In genomic region chr5:136215958-136216357, GRCm38 (mm10) we compare ENCODE assay signal across 14 mouse cellular contexts. TPM values are rescaled to one million over a fixed set of nuclear protein-coding genes. Genes with fewer than 3 reads are reported as not detected.
DNase-seq lines count a peak whose midpoint lies in the region; ATAC-seq and TF ChIP-seq lines count a peak whose summit lies in the region.
"Had no signal": no experiment of that assay in that cellular context is flagged by ENCODE, and none has a peak within 500 bp of the region (broad histone marks: within the 10 kb centered on the region; RNA-seq: fewer than 3 reads in every experiment).

No protein-coding gene starts in this region.

- TF ChIP-seq CTCF in midbrain, postnatal 0 days (IDR thresholded peaks at IDR 0.05) = no peak
- TF ChIP-seq CTCF in lung, embryonic 14.5 days (IDR thresholded peaks at IDR 0.05; ENCODE audit: low read depth) = no peak

- H3K4me2 ChIP-seq in forebrain, embryonic 14.5 days (ENCODE audit: low read length) = no peak overlapping the region
- H3K4me2 ChIP-seq in forebrain, embryonic 13.5 days = no peak overlapping the region
- no peak overlapping the region for H3K4me2 ChIP-seq in midbrain, embryonic 11.5 days
- H3K4me2 ChIP-seq in midbrain, postnatal 0 days (ENCODE audit: low read depth, low read length, poor library complexity, severe bottlenecking) = no peak overlapping the region
- no peak overlapping the region for H3K4me2 ChIP-seq in lung, embryonic 14.5 days
- H3K4me2 ChIP-seq: embryonic facial prominence, embryonic 12.5 days; kidney, embryonic 15.5 days had no signal

- DNase-seq in forebrain, embryonic 14.5 days (ENCODE audit: low spot score) = peak; percentile 27
- DNase-seq in midbrain, embryonic 11.5 days (ENCODE audit: low spot score, missing footprints) = peak; percentile 59
- no peak for DNase-seq in midbrain, postnatal 0 days (ENCODE audit: low spot score)
- peak; percentile 89 for DNase-seq in 416B (ENCODE audit: low read depth)
- DNase-seq in lung, embryonic 14.5 days = peak; percentile 18
- no peak for DNase-seq in frontal cortex, postnatal 25 days (ENCODE audit: low spot score in 2 of 2)
- no peak for DNase-seq in urinary bladder, adult 18-20 months (ENCODE audit: low spot score in 2 of 2)
- DNase-seq: cerebellum, postnatal 36 days; heart, adult 18-20 months had no signal

- H3K9ac ChIP-seq in forebrain, embryonic 14.5 days (ENCODE audit: low read length) = no peak overlapping the region
- no peak overlapping the region for H3K9ac ChIP-seq in forebrain, embryonic 13.5 days
- no peak overlapping the region for H3K9ac ChIP-seq in midbrain, embryonic 11.5 days (ENCODE audit: low read length)
- no peak overlapping the region for H3K9ac ChIP-seq in midbrain, postnatal 0 days (replicated peaks; ENCODE audit: low read length, poor library complexity, severe bottlenecking)
- H3K9ac ChIP-seq in lung, embryonic 14.5 days = no peak overlapping the region
- H3K9ac ChIP-seq: embryonic facial prominence, embryonic 12.5 days; kidney, embryonic 15.5 days had no signal

- WGBS in forebrain, embryonic 14.5 days = 48% methylated on average over 5 of the region's 5 CpGs
- WGBS in forebrain, embryonic 13.5 days = 53% methylated on average over 5 of the region's 5 CpGs
- 88% methylated on average over 5 of the region's 5 CpGs for WGBS in midbrain, embryonic 11.5 days
- 69% methylated on average over 5 of the region's 5 CpGs for WGBS in midbrain, postnatal 0 days
- 63% methylated on average over 5 of the region's 5 CpGs for WGBS in lung, embryonic 14.5 days

- H3K36me3 ChIP-seq in forebrain, embryonic 14.5 days (ENCODE audit: control insufficient read depth, insufficient read depth, low read length) = peaks cover 27% of the 10 kb centered on the region
- peaks cover 31% of the 10 kb centered on the region for H3K36me3 ChIP-seq in forebrain, embryonic 13.5 days (ENCODE audit: poor library complexity, severe bottlenecking)
- H3K36me3 ChIP-seq in midbrain, embryonic 11.5 days (ENCODE audit: control insufficient read depth, insufficient read depth, low read length) = no peaks in the 10 kb centered on the region
- H3K36me3 ChIP-seq in midbrain, postnatal 0 days (ENCODE audit: insufficient read depth, low read length) = peaks cover 14% of the 10 kb centered on the region; the same call in 1 of the 2 replicates
- 0 out of 2 replicates have a peak, but pooled peaks cover 5% of the 10 kb centered on the region for H3K36me3 ChIP-seq in lung, embryonic 14.5 days (ENCODE audit: insufficient read depth)

- no peaks in the 10 kb centered on the region for H3K4me1 ChIP-seq in forebrain, embryonic 14.5 days (ENCODE audit: control insufficient read depth, insufficient read depth, low read length)
- H3K4me1 ChIP-seq in forebrain, embryonic 13.5 days = no peaks in the 10 kb centered on the region
- no peaks in the 10 kb centered on the region for H3K4me1 ChIP-seq in midbrain, embryonic 11.5 days (ENCODE audit: control insufficient read depth, insufficient read depth, low read length)
- H3K4me1 ChIP-seq in midbrain, postnatal 0 days (ENCODE audit: insufficient read depth, low read length) = no peaks in the 10 kb centered on the region
- H3K4me1 ChIP-seq in lung, embryonic 14.5 days (ENCODE audit: insufficient read depth) = no peaks in the 10 kb centered on the region
- H3K4me1 ChIP-seq: embryonic facial prominence, embryonic 12.5 days; forebrain, embryonic 10.5 days had no signal

- no peak overlapping the region for H3K4me3 ChIP-seq in forebrain, embryonic 14.5 days (ENCODE audit: low read depth, low read length)
- H3K4me3 ChIP-seq in forebrain, embryonic 13.5 days = no peak overlapping the region
- no peak overlapping the region for H3K4me3 ChIP-seq in midbrain, embryonic 11.5 days (ENCODE audit: low read depth, low read length)
- H3K4me3 ChIP-seq in midbrain, postnatal 0 days (ENCODE audit: low read depth, low read length) = no peak overlapping the region
- H3K4me3 ChIP-seq in lung, embryonic 14.5 days (ENCODE audit: low read depth, low read length) = no peak overlapping the region
- H3K4me3 ChIP-seq: embryonic facial prominence, embryonic 12.5 days; forebrain, embryonic 10.5 days; kidney, embryonic 15.5 days had no signal

- H3K27ac ChIP-seq in forebrain, embryonic 14.5 days (ENCODE audit: low read depth, low read length) = no peak overlapping the region
- no peak overlapping the region for H3K27ac ChIP-seq in forebrain, embryonic 13.5 days
- H3K27ac ChIP-seq in midbrain, embryonic 11.5 days (ENCODE audit: low read depth, low read length) = no peak overlapping the region
- no peak overlapping the region for H3K27ac ChIP-seq in midbrain, postnatal 0 days (ENCODE audit: low read depth, low read length)
- H3K27ac ChIP-seq in lung, embryonic 14.5 days (ENCODE audit: low read depth) = no peak overlapping the region
- H3K27ac ChIP-seq: embryonic facial prominence, embryonic 12.5 days; forebrain, embryonic 10.5 days; kidney, embryonic 15.5 days had no signal

- no peaks in the 10 kb centered on the region for H3K9me3 ChIP-seq in forebrain, embryonic 14.5 days (replicated peaks; ENCODE audit: control insufficient read depth, low read length)
- 0 out of 2 replicates have a peak, but pooled peaks cover 3% of the 10 kb centered on the region for H3K9me3 ChIP-seq in forebrain, embryonic 13.5 days (replicated peaks)
- no peaks in the 10 kb centered on the region for H3K9me3 ChIP-seq in midbrain, embryonic 11.5 days (ENCODE audit: control insufficient read depth, low read length)
- H3K9me3 ChIP-seq in midbrain, postnatal 0 days (ENCODE audit: low read length) = no peaks in the 10 kb centered on the region
- no peaks in the 10 kb centered on the region for H3K9me3 ChIP-seq in lung, embryonic 14.5 days (ENCODE audit: low read depth, low read length)
- H3K9me3 ChIP-seq: kidney, embryonic 15.5 days had no signal

- no peak for ATAC-seq in forebrain, embryonic 14.5 days
- no peak for ATAC-seq in forebrain, embryonic 13.5 days
- ATAC-seq in midbrain, embryonic 11.5 days (ENCODE audit: low FRiP score) = no peak
- no peak for ATAC-seq in midbrain, postnatal 0 days (ENCODE audit: low FRiP score)
- no peak for ATAC-seq in lung, embryonic 14.5 days (ENCODE audit: insufficient read depth)

- H3K27me3 ChIP-seq in forebrain, embryonic 14.5 days (replicated peaks; ENCODE audit: control insufficient read depth, insufficient read depth, low read length) = no peaks in the 10 kb centered on the region
- no peaks in the 10 kb centered on the region for H3K27me3 ChIP-seq in forebrain, embryonic 13.5 days
- no peaks in the 10 kb centered on the region for H3K27me3 ChIP-seq in midbrain, embryonic 11.5 days (ENCODE audit: control insufficient read depth, insufficient read depth, low read length)
- no peaks in the 10 kb centered on the region for H3K27me3 ChIP-seq in midbrain, postnatal 0 days (ENCODE audit: insufficient read depth, low read length)
- H3K27me3 ChIP-seq in lung, embryonic 14.5 days (ENCODE audit: insufficient read depth, low read length) = no peaks in the 10 kb centered on the region
- H3K27me3 ChIP-seq: embryonic facial prominence, embryonic 12.5 days; kidney, embryonic 15.5 days had no signal

RNA-seq across cellular contexts. Expression of gene Prkrip1, which starts 17.2 kb away (rescaled TPM):
- 66.2 and 69.4 TPM in 2 replicates for polyA plus RNA-seq in forebrain, embryonic 14.5 days (2014; fragmentation: Nextera tagmentation; extraction: Ambion mirVana)
- 64.2 and 74.0 TPM in 2 replicates for polyA plus RNA-seq in forebrain, embryonic 13.5 days (2015; fragmentation: Nextera tagmentation; extraction: Ambion mirVana)
- polyA plus RNA-seq in midbrain, embryonic 11.5 days (2014; fragmentation: Nextera tagmentation; extraction: Ambion mirVana) = 74.2 and 87.6 TPM in 2 replicates
- total RNA-seq in midbrain, postnatal 0 days (2014; rRNA removed) = 7.9 and 24.0 TPM in 2 replicates
- 64.9 and 68.9 TPM in 2 replicates for polyA plus RNA-seq in midbrain, postnatal 0 days (2015; fragmentation: Nextera tagmentation; extraction: Ambion mirVana)
- 52.1 and 60.3 TPM in 2 replicates for polyA plus RNA-seq in lung, embryonic 14.5 days (2014; fragmentation: Nextera tagmentation; extraction: Ambion mirVana)

RNA-seq across cellular contexts. Expression of gene Sh2b2, which starts 30.4 kb away (rescaled TPM):
- polyA plus RNA-seq in forebrain, embryonic 14.5 days (2014; fragmentation: Nextera tagmentation; extraction: Ambion mirVana) = 16.5 and 22.6 TPM in 2 replicates
- polyA plus RNA-seq in forebrain, embryonic 13.5 days (2015; fragmentation: Nextera tagmentation; extraction: Ambion mirVana) = 17.4 and 19.9 TPM in 2 replicates
- polyA plus RNA-seq in midbrain, embryonic 11.5 days (2014; fragmentation: Nextera tagmentation; extraction: Ambion mirVana) = 8.7 and 11.8 TPM in 2 replicates
- total RNA-seq in midbrain, postnatal 0 days (2014; rRNA removed) = 51.2 and 58.0 TPM in 2 replicates
- 20.9 and 21.6 TPM in 2 replicates for polyA plus RNA-seq in midbrain, postnatal 0 days (2015; fragmentation: Nextera tagmentation; extraction: Ambion mirVana)
- polyA plus RNA-seq in lung, embryonic 14.5 days (2014; fragmentation: Nextera tagmentation; extraction: Ambion mirVana) = 5.7 and 5.9 TPM in 2 replicates
- total RNA-seq: MEL had no signal

RNA-seq across cellular contexts. Expression of gene Orai2, which starts 45.4 kb away (rescaled TPM):
- 21.7 and 29.7 TPM in 2 replicates for polyA plus RNA-seq in forebrain, embryonic 14.5 days (2014; fragmentation: Nextera tagmentation; extraction: Ambion mirVana)
- polyA plus RNA-seq in forebrain, embryonic 13.5 days (2015; fragmentation: Nextera tagmentation; extraction: Ambion mirVana) = 17.4 and 21.9 TPM in 2 replicates
- polyA plus RNA-seq in midbrain, embryonic 11.5 days (2014; fragmentation: Nextera tagmentation; extraction: Ambion mirVana) = 7.5 and 8.5 TPM in 2 replicates
- 108 and 136 TPM in 2 replicates for total RNA-seq in midbrain, postnatal 0 days (2014; rRNA removed)
- 68.8 and 70.8 TPM in 2 replicates for polyA plus RNA-seq in midbrain, postnatal 0 days (2015; fragmentation: Nextera tagmentation; extraction: Ambion mirVana)
- polyA plus RNA-seq in lung, embryonic 14.5 days (2014; fragmentation: Nextera tagmentation; extraction: Ambion mirVana) = 7.0 and 7.1 TPM in 2 replicates

Comparison
In these comparisons a context has a peak if more than half of its experiments do, and no peak if none do; other contexts are left out.
1. DNase-seq: peak in forebrain, embryonic 14.5 days (single experiment), midbrain, embryonic 11.5 days (single experiment), 416B (single experiment) and lung, embryonic 14.5 days (single experiment); none in midbrain, postnatal 0 days (single experiment), frontal cortex, postnatal 25 days (0 of 2) and urinary bladder, adult 18-20 months (0 of 2).